Mouse (Mus musculus) forebrain, embryonic 14.5 days (tissue): ENCODE data around the gene Kcnh7. TPM values are rescaled to one million over a fixed set of nuclear protein-coding genes. Genes with fewer than 3 reads are reported as not detected.
A peak's percentile ranks its signal among the peaks of the same experiment; 100 is the strongest.

ENCODE experiments used
- ATAC-seq: fragments of 200-750 bp; cut with Nextera tagmentation; 2 replicates; pipeline ENCODE4 v1.8.0; 2017; ENCODE audit warnings: mild to moderate bottlenecking, moderate library complexity
- DNase-seq: peaks from one replicate; pipeline ENCODE4 v3.0.0-alpha.2; 2015; ENCODE audit warnings: low spot score
- H3K27ac ChIP-seq: fragments of 300-500 bp; sonication (generic); 2 replicates; pipeline ENCODE4 v1.5.1; 2014; ENCODE audit warnings: low read depth, mild to moderate bottlenecking, control low read depth, low read length, moderate library complexity
- H3K27me3 ChIP-seq: fragments of 300-500 bp; sonication (generic); replicated peaks from 2 replicates; pipeline ENCODE4 v1.6.1; 2014; ENCODE audit warnings: low read length, control low read depth, mixed read lengths; ENCODE audit not compliant: control insufficient read depth, insufficient read depth
- H3K36me3 ChIP-seq: fragments of 300-500 bp; sonication (generic); 2 replicates; pipeline ENCODE4 v1.6.1; 2014; ENCODE audit warnings: low read length, control low read depth; ENCODE audit not compliant: control insufficient read depth, insufficient read depth
- H3K4me1 ChIP-seq: fragments of 300-500 bp; sonication (generic); 2 replicates; pipeline ENCODE4 v1.6.1; 2014; ENCODE audit warnings: antibody characterized with exemption, low read length, control low read depth; ENCODE audit not compliant: control insufficient read depth, insufficient read depth
- H3K4me2 ChIP-seq: fragments of 300-500 bp; sonication (generic); 2 replicates; pipeline ENCODE4 v1.6.1; 2014; ENCODE audit warnings: mild to moderate bottlenecking, control low read depth, low read length
- H3K4me3 ChIP-seq: fragments of 300-500 bp; sonication (generic); 2 replicates; pipeline ENCODE4 v1.5.1; 2014; ENCODE audit warnings: low read depth, low read length, control low read depth
- H3K9ac ChIP-seq: fragments of 300-500 bp; sonication (generic); 2 replicates; pipeline ENCODE4 v1.6.1; 2014; ENCODE audit warnings: mild to moderate bottlenecking, low read length, control low read depth, moderate library complexity
- H3K9me3 ChIP-seq: fragments of 300-500 bp; sonication (generic); replicated peaks from 2 replicates; pipeline ENCODE4 v1.6.1; 2016; ENCODE audit warnings: low read length, control low read depth, mixed read lengths; ENCODE audit not compliant: control insufficient read depth
- WGBS: fragments of 180-500 bp; shearing (Covaris S2); extraction: QIAGEN DNeasy Blood & Tissue Kit; methylation state at CpG from one replicate; pipeline ENCODE4 v1.1.7; 2014; 5-methylcytosine and 5-hydroxymethylcytosine counted together
- polyA plus RNA-seq: library from polyadenylated mRNA; unstranded; fragments of >200 nt; fragmentation: Nextera tagmentation; extraction: Ambion mirVana; gene quantifications from 2 replicates; pipeline ENCODE4 v1.2.1, GENCODE M21; 2014

Gene Kcnh7
- 6.1 and 8.8 TPM in 2 replicates for polyA plus RNA-seq

GRCm38 (mm10) chr2:63183563-63184545 lies at the start of gene Kcnh7:
Kcnh7 (minus strand) TSS chr2:63184287.
- WGBS, result 2% methylated on average over 38 of the region's 49 CpGs
- Histone ChIP-seq H3K4me2 (peak within 1 kb of the TSS; percentile 70), H3K27me3 (no peaks in the 10 kb centered on the region), H3K9me3 (no peaks in the 10 kb centered on the region), H3K9ac (peak within 1 kb of the TSS; percentile 77), H3K4me3 (peak within 1 kb of the TSS; percentile 65), H3K4me1 (peaks cover 9% of the 10 kb centered on the region; the same call in 1 of the 2 replicates), H3K36me3 (no peaks in the 10 kb centered on the region), H3K27ac (peak within 1 kb of the TSS; percentile 71)
- ATAC-seq (peak; percentile 89), DNase-seq (peak; percentile 65)

GRCm38 (mm10) chr2:63207435-63207834 lies 23.3 kb upstream of the Kcnh7 start:
- H3K4me3 ChIP-seq, result no peak overlapping the region
- no peaks in the 10 kb centered on the region for H3K4me1 ChIP-seq
- WGBS, result 25% methylated on average over 3 of the region's 3 CpGs
- no peaks in the 10 kb centered on the region for H3K27me3 ChIP-seq
- peak; percentile 79 for ATAC-seq
- H3K9me3 ChIP-seq, result no peaks in the 10 kb centered on the region
- H3K36me3 ChIP-seq, result no peaks in the 10 kb centered on the region
- H3K27ac ChIP-seq, result no peak overlapping the region
- peak; percentile 69 for DNase-seq
- H3K9ac ChIP-seq, result no peak overlapping the region
- H3K4me2 ChIP-seq, result no peak overlapping the region

- WGBS, result 7% methylated on average over 2 of the region's 2 CpGs
Observed at GRCm38 (mm10) chr2:63186014-63186413, 1.9 kb upstream of the Kcnh7 start.

GRCm38 (mm10) chr2:63184551-63185430 lies 704 bp upstream of the Kcnh7 start:
- ATAC-seq (peak; percentile 90), DNase-seq (no peak)
- Histone ChIP-seq H3K9me3 (no peaks in the 10 kb centered on the region), H3K4me3 (peak overlapping the region; percentile 65), H3K27ac (peak overlapping the region; percentile 71; the same call in 1 of the 2 replicates), H3K4me2 (peak overlapping the region; percentile 70), H3K4me1 (peaks cover 9% of the 10 kb centered on the region; the same call in 1 of the 2 replicates), H3K9ac (peak overlapping the region; percentile 77), H3K27me3 (no peaks in the 10 kb centered on the region), H3K36me3 (no peaks in the 10 kb centered on the region)
- 1% methylated on average over 15 of the region's 15 CpGs for WGBS

More at GRCm38 (mm10) chr2:63186014-63186413, 1.9 kb upstream of the Kcnh7 start:
- peaks cover 9% of the 10 kb centered on the region; the same call in 1 of the 2 replicates for H3K4me1 ChIP-seq
- H3K4me3 ChIP-seq, result no peak overlapping the region
- no peak overlapping the region for H3K27ac ChIP-seq
- H3K4me2 ChIP-seq, result no peak overlapping the region
- DNase-seq (peak; percentile 56), ATAC-seq (no peak)
- H3K9me3 ChIP-seq, result no peaks in the 10 kb centered on the region
- H3K36me3 ChIP-seq, result no peaks in the 10 kb centered on the region
- H3K27me3 ChIP-seq, result no peaks in the 10 kb centered on the region
- no peak overlapping the region for H3K9ac ChIP-seq

- H3K4me2 ChIP-seq, result no peak overlapping the region
- no peak for ATAC-seq
- no peak for DNase-seq
Observed at GRCm38 (mm10) chr2:63153701-63154100, 30.4 kb downstream of the Kcnh7 start.

GRCm38 (mm10) chr2:63127762-63128516 lies 56.1 kb downstream of the Kcnh7 start:
- 82% methylated on average over 2 of the region's 2 CpGs for WGBS
- DNase-seq (no peak), ATAC-seq (no peak)
- Histone ChIP-seq H3K4me1 (no peaks in the 10 kb centered on the region), H3K4me3 (no peak overlapping the region), H3K9me3 (no peaks in the 10 kb centered on the region), H3K36me3 (no peaks in the 10 kb centered on the region), H3K27ac (no peak overlapping the region), H3K27me3 (no peaks in the 10 kb centered on the region), H3K9ac (no peak overlapping the region), H3K4me2 (no peak overlapping the region)

More at GRCm38 (mm10) chr2:63153701-63154100, 30.4 kb downstream of the Kcnh7 start:
- Histone ChIP-seq H3K36me3 (no peaks in the 10 kb centered on the region), H3K27me3 (no peaks in the 10 kb centered on the region), H3K4me3 (no peak overlapping the region), H3K27ac (no peak overlapping the region), H3K9me3 (no peaks in the 10 kb centered on the region), H3K4me1 (no peaks in the 10 kb centered on the region), H3K9ac (no peak overlapping the region)

- ATAC-seq (no peak), DNase-seq (no peak)
- no peak overlapping the region for H3K4me3 ChIP-seq
- no peaks in the 10 kb centered on the region for H3K36me3 ChIP-seq
- H3K9ac ChIP-seq, result no peak overlapping the region
- no peak overlapping the region for H3K4me2 ChIP-seq
- 84% methylated on average over 3 of the region's 3 CpGs for WGBS
- H3K27me3 ChIP-seq, result no peaks in the 10 kb centered on the region
- peaks cover 12% of the 10 kb centered on the region for H3K4me1 ChIP-seq
- no peak overlapping the region for H3K27ac ChIP-seq
- no peaks in the 10 kb centered on the region for H3K9me3 ChIP-seq
Observed at GRCm38 (mm10) chr2:63120316-63120715, 63.8 kb downstream of the Kcnh7 start.
